In genomic region chr14:25720962-25721707, GRCm38 (mm10) we compare ENCODE assay signal across 24 mouse cellular contexts. TPM values are rescaled to one million over a fixed set of nuclear protein-coding genes. Genes with fewer than 3 reads are reported as not detected.
DNase-seq lines count a peak whose midpoint lies in the region; ATAC-seq and TF ChIP-seq lines count a peak whose summit lies in the region.
"Had no signal": no experiment of that assay in that cellular context is flagged by ENCODE, and none has a peak within 500 bp of the region (broad histone marks: within the 10 kb centered on the region; RNA-seq: fewer than 3 reads in every experiment).

No protein-coding gene starts in this region.

- no peak for ATAC-seq in liver, postnatal 0 days
- no peak for ATAC-seq in liver, embryonic 12.5 days
- ATAC-seq: forebrain, embryonic 13.5 days; lung, postnatal 0 days had no signal

- DNase-seq in liver, postnatal 0 days, result no peak
- peak; percentile 34 for DNase-seq in CD4-positive, CD25-positive, alpha-beta regulatory T cell, adult 2 months (ENCODE audit: low read depth, low spot score)
- peak; percentile 62 for DNase-seq in thymus, postnatal 14 days
- DNase-seq in cerebellum, postnatal 4 days (ENCODE audit: low spot score in 2 of 2), result no peak
- no peak for DNase-seq in lung, postnatal 4 days
- no peak for DNase-seq in embryo, embryonic 10 days (ENCODE audit: low spot score)
- DNase-seq: adrenal gland, postnatal 14 days; cerebellum, adult 2 months; cerebellum, postnatal 25 days; gastrocnemius, adult 2 months; kidney, adult 11 months; kidney, postnatal 36 days; layer of hippocampus, adult 9-11 months; right cerebral cortex, adult 18-20 months; right cerebral cortex, postnatal 4 days had no signal

- peaks cover 29% of the 10 kb centered on the region for H3K79me2 ChIP-seq in myocyte (ENCODE audit: control insufficient read depth, insufficient read depth)

- no peaks in the 10 kb centered on the region for H3K9me3 ChIP-seq in liver, postnatal 0 days (ENCODE audit: low read length)
- H3K9me3 ChIP-seq in liver, embryonic 12.5 days (replicated peaks), result no peaks in the 10 kb centered on the region
- H3K9me3 ChIP-seq: forebrain, embryonic 13.5 days; heart, embryonic 10.5 days; hindbrain, embryonic 15.5 days; kidney, embryonic 15.5 days; midbrain, embryonic 12.5 days had no signal

- TF ChIP-seq POLR2A in myocyte (IDR thresholded peaks at IDR 0.05; ENCODE audit: insufficient read length, low read depth), result no peak

- H3K27me3 ChIP-seq in liver, postnatal 0 days (ENCODE audit: insufficient read depth, low read length), result no peaks in the 10 kb centered on the region
- H3K27me3 ChIP-seq in liver, embryonic 12.5 days (replicated peaks), result no peaks in the 10 kb centered on the region
- no peaks in the 10 kb centered on the region for H3K27me3 ChIP-seq in myocyte (ENCODE audit: control insufficient read depth, insufficient read depth, insufficient read length)
- H3K27me3 ChIP-seq: forebrain, embryonic 13.5 days; hindbrain, embryonic 15.5 days; kidney, embryonic 15.5 days; midbrain, embryonic 12.5 days had no signal

- H3K27ac ChIP-seq in liver, postnatal 0 days (ENCODE audit: low read depth), result 0 out of 2 replicates have a peak overlapping the region, but pooled peaks have one; percentile 1
- no peak overlapping the region for H3K27ac ChIP-seq in liver, embryonic 12.5 days
- H3K27ac ChIP-seq: forebrain, embryonic 13.5 days; gastrocnemius, adult 2 months; heart, embryonic 10.5 days; hindbrain, embryonic 15.5 days; kidney, embryonic 15.5 days; left cerebral cortex, adult 2 months; midbrain, embryonic 12.5 days had no signal

- no peak overlapping the region for H3K9ac ChIP-seq in liver, postnatal 0 days (replicated peaks)
- H3K9ac ChIP-seq in liver, embryonic 12.5 days, result no peak overlapping the region
- H3K9ac ChIP-seq: forebrain, embryonic 13.5 days; hindbrain, embryonic 15.5 days; kidney, embryonic 15.5 days; midbrain, embryonic 12.5 days had no signal

- H3ac ChIP-seq in myocyte (ENCODE audit: control insufficient read depth, insufficient read length), result no peak overlapping the region

- H3K4me2 ChIP-seq in liver, postnatal 0 days (ENCODE audit: low read depth, low read length), result no peak overlapping the region
- H3K4me2 ChIP-seq in liver, embryonic 12.5 days, result no peak overlapping the region
- no peak overlapping the region for H3K4me2 ChIP-seq in myocyte (ENCODE audit: low read depth)
- H3K4me2 ChIP-seq: forebrain, embryonic 13.5 days; hindbrain, embryonic 15.5 days; kidney, embryonic 15.5 days; midbrain, embryonic 12.5 days had no signal

- no peak overlapping the region for H3K4me3 ChIP-seq in liver, postnatal 0 days (ENCODE audit: low read depth, low read length)
- H3K4me3 ChIP-seq in liver, embryonic 12.5 days, result no peak overlapping the region
- no peak overlapping the region for H3K4me3 ChIP-seq in myocyte
- H3K4me3 ChIP-seq: forebrain, embryonic 13.5 days; gastrocnemius, adult 2 months; heart, embryonic 10.5 days; hindbrain, embryonic 15.5 days; kidney, embryonic 15.5 days; left cerebral cortex, adult 2 months; midbrain, embryonic 12.5 days had no signal

- no peak for TF ChIP-seq EP300 in liver, postnatal 0 days (IDR thresholded peaks at IDR 0.05; ENCODE audit: low read depth)

- WGBS in liver, postnatal 0 days (ENCODE audit: insufficient replicate concordance), result 46% methylated on average over 5 of the region's 5 CpGs
- 60% methylated on average over 5 of the region's 5 CpGs for WGBS in liver, embryonic 12.5 days (ENCODE audit: insufficient replicate concordance)

- peaks cover 16% of the 10 kb centered on the region for H3K4me1 ChIP-seq in liver, postnatal 0 days (ENCODE audit: insufficient read depth)
- peaks cover 35% of the 10 kb centered on the region for H3K4me1 ChIP-seq in liver, embryonic 12.5 days

- peaks cover 3% of the 10 kb centered on the region; the same call in 1 of the 2 replicates for H3K36me3 ChIP-seq in liver, postnatal 0 days (replicated peaks; ENCODE audit: insufficient read depth, low read length)
- 0 out of 2 replicates have a peak, but pooled peaks cover 4% of the 10 kb centered on the region for H3K36me3 ChIP-seq in liver, embryonic 12.5 days
- H3K36me3 ChIP-seq in myocyte (ENCODE audit: control insufficient read depth, insufficient read depth), result peaks cover 62% of the 10 kb centered on the region
- H3K36me3 ChIP-seq: hindbrain, embryonic 15.5 days; midbrain, embryonic 12.5 days had no signal

- peak; percentile 18; the same call in 1 of the 2 replicates for TF ChIP-seq CTCF in liver, postnatal 0 days (IDR thresholded peaks at IDR 0.05; ENCODE audit: low read depth)

TF ChIP-seq in myocyte, 11 proteins besides CTCF, POLR2A, EP300 and RAD21:
- TF ChIP-seq POLR2AphosphoS2 (IDR thresholded peaks at IDR 0.05; ENCODE audit: insufficient read length, low read depth), result peak; percentile 19
- no peak for TF ChIP-seq CEBPB (IDR thresholded peaks at IDR 0.05; ENCODE audit: insufficient read depth, poor library complexity, severe bottlenecking)
- TF ChIP-seq REST (IDR thresholded peaks at IDR 0.05; ENCODE audit: insufficient read depth, insufficient read length), result no peak

RNA-seq across cellular contexts. Expression of gene Ppif, which starts 27.2 kb away (rescaled TPM):
- 36.0 and 38.4 TPM in 2 replicates for polyA plus RNA-seq in liver, postnatal 0 days (2015; fragmentation: Nextera tagmentation; extraction: Ambion mirVana)
- polyA plus RNA-seq in liver, embryonic 12.5 days (2016; fragmentation: Nextera tagmentation; extraction: Ambion mirVana), result 46.8 and 48.4 TPM in 2 replicates
- polyA plus RNA-seq in myocyte (2012; fragmentation: generic; extraction: Trizol), result 14.1 TPM

RNA-seq across cellular contexts. Expression of gene Zcchc24, which starts 47.7 kb away (rescaled TPM):
- polyA plus RNA-seq in liver, postnatal 0 days (2015; fragmentation: Nextera tagmentation; extraction: Ambion mirVana), result 13.7 and 13.8 TPM in 2 replicates
- 6.9 and 7.8 TPM in 2 replicates for polyA plus RNA-seq in liver, embryonic 12.5 days (2016; fragmentation: Nextera tagmentation; extraction: Ambion mirVana)
- 86.2 TPM for polyA plus RNA-seq in myocyte (2012; fragmentation: generic; extraction: Trizol)

Comparison
In these comparisons a context has a peak if more than half of its experiments do, and no peak if none do; other contexts are left out.
1. DNase-seq: peak in CD4-positive, CD25-positive, alpha-beta regulatory T cell, adult 2 months (single experiment) and thymus, postnatal 14 days (single experiment); none in liver, postnatal 0 days (single experiment), cerebellum, postnatal 4 days (0 of 2), lung, postnatal 4 days (0 of 2) and embryo, embryonic 10 days (single experiment).